Comparison of ENCODE assay signal across 23 mouse cellular contexts in genomic region chr4:121023464-121023863, GRCm38 (mm10). TPM values are rescaled to one million over a fixed set of nuclear protein-coding genes. Genes with fewer than 3 reads are reported as not detected.
"Had no signal": no experiment of that assay in that cellular context is flagged by ENCODE, and none has a peak within 500 bp of the region (broad histone marks: within the 10 kb centered on the region; RNA-seq: fewer than 3 reads in every experiment).

No protein-coding gene starts in this region.

- H3K36me3 ChIP-seq: heart, embryonic 10.5 days; heart, embryonic 12.5 days; heart, embryonic 13.5 days; heart, embryonic 15.5 days; hindbrain, embryonic 10.5 days; hindbrain, embryonic 12.5 days; hindbrain, embryonic 13.5 days; hindbrain, embryonic 15.5 days; intestine, embryonic 15.5 days had no signal

- H3K9ac ChIP-seq: heart, embryonic 12.5 days; heart, embryonic 13.5 days; heart, embryonic 15.5 days; hindbrain, embryonic 12.5 days; hindbrain, embryonic 13.5 days; hindbrain, embryonic 14.5 days; hindbrain, embryonic 15.5 days; intestine, embryonic 15.5 days had no signal

- ATAC-seq: hindbrain, embryonic 16.5 days; hindbrain, postnatal 0 days; intestine, embryonic 15.5 days; intestine, embryonic 16.5 days had no signal

- H3K9me3 ChIP-seq: heart, embryonic 10.5 days; heart, embryonic 12.5 days; heart, embryonic 13.5 days; heart, embryonic 15.5 days; hindbrain, embryonic 10.5 days; hindbrain, embryonic 12.5 days; hindbrain, embryonic 13.5 days; hindbrain, embryonic 15.5 days; intestine, embryonic 15.5 days had no signal

- H3K4me2 ChIP-seq: heart, embryonic 11.5 days; heart, embryonic 12.5 days; heart, embryonic 13.5 days; heart, embryonic 15.5 days; hindbrain, embryonic 12.5 days; hindbrain, embryonic 13.5 days; hindbrain, embryonic 14.5 days; hindbrain, embryonic 15.5 days; intestine, embryonic 15.5 days had no signal

- H3K4me3 ChIP-seq: heart, embryonic 10.5 days; heart, embryonic 12.5 days; heart, embryonic 13.5 days; heart, embryonic 15.5 days; hindbrain, embryonic 10.5 days; hindbrain, embryonic 12.5 days; hindbrain, embryonic 13.5 days; hindbrain, embryonic 15.5 days; intestine, embryonic 15.5 days; layer of hippocampus, adult 2 months had no signal

- H3K27me3 ChIP-seq: heart, embryonic 12.5 days; heart, embryonic 13.5 days; heart, embryonic 15.5 days; hindbrain, embryonic 12.5 days; hindbrain, embryonic 15.5 days; intestine, embryonic 15.5 days had no signal

- H3K4me1 ChIP-seq: hindbrain, embryonic 12.5 days; hindbrain, embryonic 13.5 days; hindbrain, embryonic 15.5 days; intestine, embryonic 15.5 days had no signal

- DNase-seq: kidney, postnatal 4 days; layer of hippocampus, postnatal 36 days had no signal

- H3K27ac ChIP-seq: heart, embryonic 10.5 days; heart, embryonic 13.5 days; heart, embryonic 15.5 days; hindbrain, embryonic 10.5 days; hindbrain, embryonic 12.5 days; hindbrain, embryonic 13.5 days; hindbrain, embryonic 14.5 days; hindbrain, embryonic 15.5 days; hindbrain, postnatal 0 days; intestine, embryonic 15.5 days; kidney, postnatal 0 days; layer of hippocampus, adult 2 months had no signal

RNA-seq across cellular contexts. Expression of gene Col9a2, which starts 15.7 kb away (rescaled TPM):
- total RNA-seq: heart, adult 8-10 months; heart, postnatal 25 days; hematopoietic stem cell, adult 5-6 weeks had no signal
- polyA plus RNA-seq: inflammation-experienced regulatory T-cells, adult 6 months; kidney, adult 2 months had no signal
